Mouse (Mus musculus) gastrocnemius, postnatal 10 days (tissue): ENCODE results near the gene 2300002M23Rik. TPM values are rescaled to one million over a fixed set of nuclear protein-coding genes. Genes with fewer than 3 reads are reported as not detected.
A peak's percentile ranks its signal among the peaks of the same experiment; 100 is the strongest.

Source experiments
- DNase-seq: peaks from one replicate; pipeline ENCODE4 v3.0.0; 2021; ENCODE audit warnings: mixed read lengths
- total RNA-seq, 2 experiments: library from RNA; stranded (reverse); gene quantifications; 2 replicates each; pipeline ENCODE4 v1.2.3; 2021

2300002M23Rik gene
- total RNA-seq, 2 experiments from 2014 or later: not detected

- DNase-seq: no peak
These were observed 11.0 kb upstream of the 2300002M23Rik start for GRCm38 (mm10) chr17:35556186-35556765.

- DNase-seq: no peak
These were observed 10.4 kb upstream of the 2300002M23Rik start for GRCm38 (mm10) chr17:35556812-35557211.

- DNase-seq: no peak
These were observed 9.9 kb upstream of the 2300002M23Rik start for GRCm38 (mm10) chr17:35557351-35557750.

GRCm38 (mm10) chr17:35558216-35558615 is 9.0 kb upstream of the 2300002M23Rik start:
- no peak for DNase-seq

GRCm38 (mm10) chr17:35567767-35568166 is 517 bp downstream of the 2300002M23Rik start:
- DNase-seq: no peak

GRCm38 (mm10) chr17:35569091-35569944 is 2.1 kb downstream of the 2300002M23Rik start:
- no peak for DNase-seq

- DNase-seq: no peak
These were observed 3.6 kb downstream of the 2300002M23Rik start for GRCm38 (mm10) chr17:35570836-35571235.

- no peak for DNase-seq
These were observed 4.2 kb downstream of the 2300002M23Rik start for GRCm38 (mm10) chr17:35571477-35571876.

GRCm38 (mm10) chr17:35578211-35578610 is 11.0 kb downstream of the 2300002M23Rik start:
- peak; percentile 84 for DNase-seq

GRCm38 (mm10) chr17:35582900-35583299 is 15.7 kb downstream of the 2300002M23Rik start:
- DNase-seq: no peak

- DNase-seq: peak; percentile 82
These were observed 17.2 kb downstream of the 2300002M23Rik start for GRCm38 (mm10) chr17:35584330-35584937.

- no peak for DNase-seq
These were observed 20.0 kb downstream of the 2300002M23Rik start for GRCm38 (mm10) chr17:35587291-35587690.

GRCm38 (mm10) chr17:35588387-35588786 is 21.1 kb downstream of the 2300002M23Rik start:
- DNase-seq: no peak

GRCm38 (mm10) chr17:35590410-35591218 is 23.4 kb downstream of the 2300002M23Rik start:
- DNase-seq: peak; percentile 84

GRCm38 (mm10) chr17:35591219-35591578 is 23.9 kb downstream of the 2300002M23Rik start:
- DNase-seq: no peak

- no peak for DNase-seq
These were observed 24.5 kb downstream of the 2300002M23Rik start for GRCm38 (mm10) chr17:35591731-35592130.

GRCm38 (mm10) chr17:35592131-35592530 is 24.9 kb downstream of the 2300002M23Rik start:
- DNase-seq: no peak

GRCm38 (mm10) chr17:35593786-35594185 is 26.5 kb downstream of the 2300002M23Rik start:
- no peak for DNase-seq

GRCm38 (mm10) chr17:35594456-35594855 is 27.2 kb downstream of the 2300002M23Rik start:
- DNase-seq: no peak

- no peak for DNase-seq
These were observed 30.1 kb downstream of the 2300002M23Rik start for GRCm38 (mm10) chr17:35597399-35597798.

- no peak for DNase-seq
These were observed 34.0 kb downstream of the 2300002M23Rik start, which contains the start of gene Sfta2 for GRCm38 (mm10) chr17:35601249-35601648. Gene Sfta2 (plus strand): TSS chr17:35601549.

- no peak for DNase-seq
These were observed 34.6 kb downstream of the 2300002M23Rik start for GRCm38 (mm10) chr17:35601736-35602354.
